Mouse (Mus musculus) ES-Bruce4 (cell line): ENCODE data around the gene Il17d.

Experiments
- CTCF ChIP-seq: IDR thresholded peaks from one replicate; pipeline ENCODE4 v1.8.1; 2011; ENCODE audit warnings: low read depth, low read length
- EP300 ChIP-seq: IDR thresholded peaks from 2 replicates; pipeline ENCODE4 v1.6.1; 2011; ENCODE audit warnings: low read depth, low read length; ENCODE audit not compliant: insufficient read depth

DNA sequence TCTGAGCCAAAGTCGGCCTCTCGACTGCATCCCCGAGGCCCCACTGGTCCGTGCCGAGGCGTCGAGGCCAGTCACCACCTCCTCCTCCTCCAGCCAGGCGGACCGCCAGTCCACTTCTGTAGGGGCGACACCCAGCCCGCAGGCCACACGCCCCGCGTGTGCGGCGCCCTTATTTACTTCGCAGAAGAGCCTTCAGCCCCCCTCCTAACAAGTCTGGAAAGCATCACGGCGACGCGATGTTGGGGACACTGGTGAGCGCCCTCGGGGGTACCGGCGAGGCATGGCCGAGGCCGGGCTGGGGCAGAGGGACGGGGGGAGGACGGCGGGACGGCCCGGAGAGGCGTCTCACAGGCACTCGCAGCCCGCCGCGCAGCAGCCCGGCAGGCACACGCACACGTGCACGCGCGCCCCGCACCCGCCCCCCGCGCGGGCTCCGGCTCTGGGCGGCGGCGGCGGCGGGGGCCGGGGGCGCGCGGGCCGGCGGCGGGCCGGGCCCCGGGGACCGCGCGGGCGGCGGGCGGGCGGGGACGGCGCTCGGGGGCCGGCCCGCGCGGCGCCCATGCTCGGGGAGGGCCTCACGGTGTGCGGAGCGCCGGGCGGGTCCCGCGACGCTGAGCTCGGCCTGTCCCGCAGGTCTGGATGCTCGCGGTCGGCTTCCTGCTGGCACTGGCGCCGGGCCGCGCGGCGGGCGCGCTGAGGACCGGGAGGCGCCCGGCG lies at the start of gene Il17d:
- no peak for TF ChIP-seq CTCF
- TF ChIP-seq EP300, result no peak
